Mouse (Mus musculus) MEL (cell line): ENCODE data around the gene Cgnl1. TPM values are rescaled to one million over a fixed set of nuclear protein-coding genes. Genes with fewer than 3 reads are reported as not detected.

Experiments used
- DNase-seq: peaks from one replicate; pipeline ENCODE4 v3.0.0; 2011; ENCODE audit warnings: low read depth, low spot score
- H3K27ac ChIP-seq: 2 replicates; pipeline ENCODE4 v1.5.1; 2012; ENCODE audit warnings: low read depth, mild to moderate bottlenecking, control low read depth, low read length, moderate library complexity; ENCODE audit not compliant: control insufficient read depth
- H3K27me3 ChIP-seq, 2 experiments: fragments of 150-350 bp in 1 of 2; sonication (generic) in 1 of 2; 2 replicates each; pipeline ENCODE4 v1.6.1; 2012; ENCODE audit warnings: low read length in 2 of 2, mild to moderate bottlenecking in 2 of 2, improper control_type of control experiment in 1 of 2, moderate library complexity in 1 of 2; ENCODE audit not compliant: insufficient read depth in 2 of 2, control insufficient read depth in 1 of 2
- H3K36me3 ChIP-seq, 2 experiments: 2 replicates each; pipeline ENCODE4 v1.6.1; 2012 to 2014; ENCODE audit warnings: low read length in 2 of 2, improper control_type of control experiment in 1 of 2, inconsistent platforms in 1 of 2, mild to moderate bottlenecking in 1 of 2; ENCODE audit not compliant: insufficient read depth in 2 of 2, control insufficient read depth in 1 of 2
- H3K4me1 ChIP-seq, 2 experiments: fragments of 150-350 bp in 1 of 2; sonication (generic) in 1 of 2; 2 replicates each; pipeline ENCODE4 v1.6.1; 2012; ENCODE audit warnings: low read length in 2 of 2, improper control_type of control experiment in 1 of 2, mild to moderate bottlenecking in 1 of 2; ENCODE audit not compliant: insufficient read depth in 2 of 2, control insufficient read depth in 1 of 2
- H3K4me3 ChIP-seq, 2 experiments: fragments of 150-350 bp in 1 of 2; sonication (generic) in 1 of 2; 2 replicates each; pipeline ENCODE4 v1.5.1; 2012; ENCODE audit warnings: low read depth in 2 of 2, low read length in 2 of 2, mild to moderate bottlenecking in 2 of 2, moderate library complexity in 2 of 2, control low read depth in 1 of 2, improper control_type of control experiment in 1 of 2; ENCODE audit not compliant: control insufficient read depth in 1 of 2, insufficient read depth in 1 of 2
- H3K79me2 ChIP-seq: 2 replicates; pipeline ENCODE4 v1.6.1; 2012; ENCODE audit warnings: mild to moderate bottlenecking, low read length, moderate library complexity; ENCODE audit not compliant: control insufficient read depth, poor library complexity, insufficient read depth
- H3K9ac ChIP-seq: 2 replicates; pipeline ENCODE4 v1.6.1; 2012; ENCODE audit warnings: low read depth, mild to moderate bottlenecking, control low read depth, low read length, moderate library complexity; ENCODE audit not compliant: control insufficient read depth, poor library complexity, severe bottlenecking
- H3K9me3 ChIP-seq: fragments of 150-350 bp; sonication (generic); replicated peaks from 2 replicates; pipeline ENCODE4 v1.6.1; 2012; ENCODE audit warnings: mild to moderate bottlenecking, low read length, improper control_type of control experiment, moderate library complexity; ENCODE audit not compliant: insufficient read depth
- BHLHE40 ChIP-seq: IDR thresholded peaks from 2 replicates; pipeline ENCODE4 v1.6.1; 2012; ENCODE audit warnings: low read depth, mild to moderate bottlenecking, inconsistent platforms, low read length, improper control_type of control experiment, borderline replicate concordance
- CHD1 ChIP-seq: IDR thresholded peaks from 2 replicates; pipeline ENCODE4 v1.6.1; 2012; ENCODE audit warnings: low read depth, mild to moderate bottlenecking, inconsistent platforms, low read length, improper control_type of control experiment
- E2F4 ChIP-seq: IDR thresholded peaks from 2 replicates; pipeline ENCODE4 v1.6.1; 2011; ENCODE audit warnings: low read depth, low read length, improper control_type of control experiment, borderline replicate concordance
- ELF1 ChIP-seq: IDR thresholded peaks from 2 replicates; pipeline ENCODE4 v1.6.1; 2014; ENCODE audit warnings: low read depth, mild to moderate bottlenecking, inconsistent platforms, low read length, improper control_type of control experiment, moderate library complexity
- EP300 ChIP-seq, 2 experiments: IDR thresholded peaks; 2 replicates each; pipeline ENCODE4 v1.6.1; 2011; ENCODE audit warnings: improper control_type of control experiment in 2 of 2, low read length in 2 of 2, low read depth in 1 of 2, mild to moderate bottlenecking in 1 of 2
- ETS1 ChIP-seq: IDR thresholded peaks from 2 replicates; pipeline ENCODE4 v1.6.1; 2012; ENCODE audit warnings: low read depth, mild to moderate bottlenecking, inconsistent platforms, low read length, improper control_type of control experiment, moderate library complexity
- GABPA ChIP-seq: IDR thresholded peaks from 2 replicates; pipeline ENCODE4 v1.6.1; 2012; ENCODE audit warnings: low read depth, mild to moderate bottlenecking, inconsistent platforms, low read length, improper control_type of control experiment, moderate library complexity
- GATA1 ChIP-seq: IDR thresholded peaks from 2 replicates; pipeline ENCODE4 v1.6.1; 2011; ENCODE audit warnings: low read depth, low read length, improper control_type of control experiment
- HCFC1 ChIP-seq: IDR thresholded peaks from 2 replicates; pipeline ENCODE4 v1.6.1; 2012; ENCODE audit warnings: low read depth, mild to moderate bottlenecking, inconsistent platforms, low read length, improper control_type of control experiment, moderate library complexity
- JUND ChIP-seq: IDR thresholded peaks from 2 replicates; pipeline ENCODE4 v1.6.1; 2011; ENCODE audit warnings: low read depth, mild to moderate bottlenecking, improper control_type of control experiment, low read length
- MAFK ChIP-seq: IDR thresholded peaks from 2 replicates; pipeline ENCODE4 v1.6.1; 2011; ENCODE audit warnings: low read depth, mild to moderate bottlenecking, low read length, improper control_type of control experiment, borderline replicate concordance
- MAX ChIP-seq: IDR thresholded peaks from 2 replicates; pipeline ENCODE4 v1.6.1; 2011; ENCODE audit warnings: low read length, improper control_type of control experiment
- MEF2A ChIP-seq: IDR thresholded peaks from 2 replicates; pipeline ENCODE4 v1.6.1; 2014; ENCODE audit warnings: low read depth, mild to moderate bottlenecking, inconsistent platforms, low read length, improper control_type of control experiment; ENCODE audit not compliant: poor library complexity, insufficient replicate concordance, severe bottlenecking; ENCODE audit errors: extremely low read depth
- MXI1 ChIP-seq: IDR thresholded peaks from 2 replicates; pipeline ENCODE4 v1.6.1; 2011; ENCODE audit warnings: mild to moderate bottlenecking, low read depth, low read length, improper control_type of control experiment
- MYB ChIP-seq: IDR thresholded peaks from 2 replicates; pipeline ENCODE4 v1.6.1; 2011; ENCODE audit warnings: mild to moderate bottlenecking, low read depth, low read length, improper control_type of control experiment
- NELFE ChIP-seq: IDR thresholded peaks from 2 replicates; pipeline ENCODE4 v1.6.1; 2011; ENCODE audit warnings: low read depth, low read length, improper control_type of control experiment
- SMC3 ChIP-seq: IDR thresholded peaks from 2 replicates; pipeline ENCODE4 v1.6.1; 2011; ENCODE audit warnings: low read depth, low read length, improper control_type of control experiment
- UBTF ChIP-seq: IDR thresholded peaks from 2 replicates; pipeline ENCODE4 v1.6.1; 2012; ENCODE audit warnings: low read depth, mild to moderate bottlenecking, inconsistent platforms, low read length, improper control_type of control experiment, moderate library complexity, borderline replicate concordance; ENCODE audit not compliant: insufficient read depth
- USF1 ChIP-seq: IDR thresholded peaks from 2 replicates; pipeline ENCODE4 v1.6.1; 2014; ENCODE audit warnings: low read depth, mild to moderate bottlenecking, inconsistent platforms, low read length, improper control_type of control experiment, moderate library complexity
- USF2 ChIP-seq, 2 experiments: IDR thresholded peaks; 2 replicates each; pipeline ENCODE4 v1.6.1; 2011 to 2012; ENCODE audit warnings: improper control_type of control experiment in 2 of 2, low read length in 2 of 2, borderline replicate concordance in 1 of 2, inconsistent platforms in 1 of 2, low read depth in 1 of 2, mild to moderate bottlenecking in 1 of 2; ENCODE audit not compliant: insufficient read depth in 1 of 2
- ZC3H11A ChIP-seq: IDR thresholded peaks from 2 replicates; pipeline ENCODE4 v1.6.1; 2012; ENCODE audit warnings: low read depth, mild to moderate bottlenecking, inconsistent platforms, low read length, improper control_type of control experiment
- ZNF384 ChIP-seq: IDR thresholded peaks from 2 replicates; pipeline ENCODE4 v1.6.1; 2012; ENCODE audit warnings: low read depth, mild to moderate bottlenecking, inconsistent platforms, low read length, improper control_type of control experiment
- polyA plus RNA-seq, 2 experiments: library from polyadenylated mRNA; stranded (reverse) in 1 of 2; unstranded in 1 of 2; fragments of >175 nt in 1 of 2; fragments of >200 nt in 1 of 2; gene quantifications; 2 replicates each; pipeline versions ENCODE4 v1.2.1 to v1.2.4; 2012; ENCODE audit warnings: low replicate concordance in 2 of 2, low read depth in 1 of 2; ENCODE audit not compliant: insufficient read length in 2 of 2, insufficient read depth in 1 of 2, missing spikeins in 1 of 2
- total RNA-seq: library from RNA; depleted of rRNA; stranded (reverse); fragments of 300-350 nt; gene quantifications from 2 replicates; pipeline ENCODE4 v1.2.3, GENCODE M21; 2012

The Cgnl1 gene
- total and polyA plus RNA-seq, 3 experiments, result 0.19 to 0.70 TPM; not detected in 1

DNA sequence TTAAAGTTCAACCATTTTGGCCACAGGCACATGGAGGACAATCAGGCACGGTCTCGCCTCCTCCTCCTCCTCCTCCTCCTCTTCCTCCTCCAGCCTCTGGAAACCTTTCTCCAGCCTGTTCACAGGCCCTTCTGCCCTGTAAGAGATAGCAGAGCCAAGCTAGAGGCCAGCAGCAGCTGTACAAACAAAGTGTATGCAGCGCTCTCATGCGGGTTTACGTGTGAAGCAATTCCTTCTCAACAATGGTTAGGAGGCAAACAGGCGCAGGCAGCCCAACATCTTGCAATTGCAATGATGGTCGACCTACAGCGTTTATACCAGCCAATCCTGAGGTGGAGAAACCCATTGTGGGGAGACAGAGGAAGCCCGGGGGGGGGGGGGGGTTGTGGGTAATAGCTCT lies 110.9 kb downstream of the Cgnl1 start:
- Histone ChIP-seq H3K27me3 (peaks cover 0 to 2% of the 10 kb centered on the region in 2 experiments; a peak in 1 of 4 replicates), H3K27ac (no peak overlapping the region), H3K9me3 (no peaks in the 10 kb centered on the region), H3K36me3 (no peaks in the 10 kb centered on the region), H3K9ac (no peak overlapping the region)
- no peak for DNase-seq
- TF ChIP-seq ELF1 (no peak), SMC3 (no peak), MEF2A (no peak), MAFK (no peak)
- TF ChIP-seq, all 39 proteins: peak for 0
- Histone ChIP-seq H3K79me2 (no peaks in the 10 kb centered on the region), H3K4me3 (no peak overlapping the region), H3K4me1 (no peaks in the 10 kb centered on the region)

- no peak overlapping the region for H3K27ac ChIP-seq
- H3K4me1 ChIP-seq, result no peaks in the 10 kb centered on the region
- peaks cover 0 to 2% of the 10 kb centered on the region in 2 experiments; a peak in 1 of 4 replicates for H3K27me3 ChIP-seq
- TF ChIP-seq GATA1, result no peak
- no peak for TF ChIP-seq UBTF
- TF ChIP-seq EP300 (IDR thresholded peaks at IDR 0.05; ENCODE audit: low read depth in 1 of 2, low read length in 2 of 2), result no peak
- TF ChIP-seq MYB, result no peak
- no peak for TF ChIP-seq USF2 (IDR thresholded peaks at IDR 0.05; ENCODE audit: borderline replicate concordance in 1 of 2, insufficient read depth in 1 of 2, low read depth in 1 of 2, low read length in 2 of 2)
- TF ChIP-seq CHD1, result no peak
- TF ChIP-seq ZNF384, result no peak
- no peak for TF ChIP-seq NELFE
- TF ChIP-seq ETS1, result no peak
- TF ChIP-seq MEF2A, result no peak
- TF ChIP-seq MXI1, result no peak
- no peak for TF ChIP-seq USF1
- no peak for TF ChIP-seq BHLHE40
- TF ChIP-seq GABPA, result no peak
- TF ChIP-seq MAX, result no peak
- TF ChIP-seq JUND, result no peak
- TF ChIP-seq ZC3H11A, result no peak
- TF ChIP-seq HCFC1, result no peak
- TF ChIP-seq E2F4, result no peak
- H3K79me2 ChIP-seq, result no peaks in the 10 kb centered on the region
- H3K9ac ChIP-seq, result no peak overlapping the region
- DNase-seq, result no peak
- H3K9me3 ChIP-seq, result no peaks in the 10 kb centered on the region
- no peak overlapping the region for H3K4me3 ChIP-seq
- H3K36me3 ChIP-seq, result no peaks in the 10 kb centered on the region
Observed at GRCm38 (mm10) chr9:71659681-71660080, 111.7 kb downstream of the Cgnl1 start.
